Mouse (Mus musculus): Measurements from ENCODE around the gene Arxes2.
"Not testable (repeated sequence)": the region's sequence is repeated elsewhere in the genome, so short reads cannot be mapped to it uniquely, and the experiment has no call there.

Arxes2 gene

GRCm38 (mm10) chrX:136032799-136033763 lies 39.5 kb downstream of the Arxes2 start, which contains the start of gene Arxes1:
Gene Arxes1 (plus strand): TSS chrX:136033367.
- not testable (repeated sequence) for DNase-seq (ENCODE audit: low read depth in 1 of 2, low spot score in 2 of 2)

- no peak for DNase-seq (ENCODE audit: low read depth in 1 of 2, low spot score in 2 of 2)
Observed at GRCm38 (mm10) chrX:136043726-136044125, 50.1 kb downstream of the Arxes2 start.
